Mouse (Mus musculus) E14TG2a.4 (cell line): ENCODE measurements at regions not wholly inside any gene's neighbourhood (a gene's known extent, or its start where the extent isn't known, plus 50 kb on each side); places are given as distances from the start of the nearest gene placed in this dataset.

Experiments used
- CTCF ChIP-seq: conservative IDR thresholded peaks from 2 replicates; pipeline ENCODE4 v1.5.1; 2014; ENCODE audit warnings: low read length
- NANOG ChIP-seq: IDR thresholded peaks from 2 replicates; pipeline ENCODE4 v1.6.1; 2014; ENCODE audit warnings: borderline replicate concordance, low read length, mixed read lengths
- POU5F1 ChIP-seq: IDR thresholded peaks from 2 replicates; pipeline ENCODE4 v1.6.1; 2014; ENCODE audit warnings: low read length, borderline replicate concordance

GRCm38 (mm10) chr13:16459743-16460142 is 448.1 kb downstream of the Inhba start:
- TF ChIP-seq CTCF, result no peak
- no peak for TF ChIP-seq POU5F1
- no peak for TF ChIP-seq NANOG
